Mouse (Mus musculus) liver, embryonic 12.5 days (tissue): ENCODE measurements around the gene Pdxk. TPM values are rescaled to one million over a fixed set of nuclear protein-coding genes. Genes with fewer than 3 reads are reported as not detected.
A peak's percentile ranks its signal among the peaks of the same experiment; 100 is the strongest.
"Not testable (repeated sequence)": the region's sequence is repeated elsewhere in the genome, so short reads cannot be mapped to it uniquely, and the experiment has no call there.

Source experiments
- ATAC-seq: fragments of 200-750 bp; cut with Nextera tagmentation; 2 replicates; pipeline ENCODE4 v1.8.0; 2017; ENCODE audit warnings: moderate number of reproducible peaks, mild to moderate bottlenecking, moderate library complexity
- H3K27ac ChIP-seq: fragments of 300-500 bp; sonication (generic); 2 replicates; pipeline ENCODE4 v1.5.1; 2016; ENCODE audit warnings: mild to moderate bottlenecking
- H3K27me3 ChIP-seq: fragments of 300-500 bp; sonication (generic); replicated peaks from 2 replicates; pipeline ENCODE4 v1.6.1; 2016; ENCODE audit warnings: mild to moderate bottlenecking, moderate library complexity
- H3K36me3 ChIP-seq: fragments of 300-500 bp; sonication (generic); 2 replicates; pipeline ENCODE4 v1.6.1; 2016; ENCODE audit warnings: mild to moderate bottlenecking, moderate library complexity
- H3K4me1 ChIP-seq: fragments of 300-500 bp; sonication (generic); 2 replicates; pipeline ENCODE4 v1.6.1; 2016
- H3K4me2 ChIP-seq: fragments of 300-500 bp; sonication (generic); 2 replicates; pipeline ENCODE4 v1.6.1; 2016; ENCODE audit warnings: mild to moderate bottlenecking, moderate library complexity
- H3K4me3 ChIP-seq: fragments of 300-500 bp; sonication (generic); 2 replicates; pipeline ENCODE4 v1.5.1; 2016; ENCODE audit warnings: mild to moderate bottlenecking, moderate library complexity
- H3K9ac ChIP-seq: fragments of 300-500 bp; sonication (generic); 2 replicates; pipeline ENCODE4 v1.6.1; 2016; ENCODE audit warnings: mild to moderate bottlenecking, moderate library complexity
- H3K9me3 ChIP-seq: fragments of 300-500 bp; sonication (generic); replicated peaks from 2 replicates; pipeline ENCODE4 v1.6.1; 2016; ENCODE audit warnings: mild to moderate bottlenecking, moderate library complexity
- WGBS: fragments of 180-500 bp; shearing (Covaris S2); methylation state at CpG from one replicate; pipeline ENCODE4 v1.1.7; 2016; ENCODE audit not compliant: insufficient replicate concordance; 5-methylcytosine and 5-hydroxymethylcytosine counted together
- polyA plus RNA-seq: library from polyadenylated mRNA; unstranded; fragments of >200 nt; fragmentation: Nextera tagmentation; extraction: Ambion mirVana; gene quantifications from 2 replicates; pipeline ENCODE4 v1.2.1, GENCODE M21; 2016

The Pdxk gene
- polyA plus RNA-seq, 1 experiment from 2014 or later = 8.2 TPM

- peaks cover under 1% of the 10 kb centered on the region; the same call in 1 of the 2 replicates for H3K4me1 ChIP-seq
- ATAC-seq = no peak
- H3K27ac ChIP-seq = no peak overlapping the region
- H3K27me3 ChIP-seq = peaks cover 6% of the 10 kb centered on the region; the same call in 1 of the 2 replicates
- H3K4me2 ChIP-seq = no peak overlapping the region
- no peak overlapping the region for H3K4me3 ChIP-seq
- no peak overlapping the region for H3K9ac ChIP-seq
- no peaks in the 10 kb centered on the region for H3K9me3 ChIP-seq
- H3K36me3 ChIP-seq = peaks cover 10% of the 10 kb centered on the region; the same call in 1 of the 2 replicates
- 65% methylated on average over 3 of the region's 3 CpGs for WGBS
Observed at GRCm38 (mm10) chr10:78432853-78433252, 31.9 kb downstream of the Pdxk start.

- Histone ChIP-seq H3K4me1 (peaks cover 22% of the 10 kb centered on the region), H3K9ac (no peak overlapping the region), H3K36me3 (peaks cover 20% of the 10 kb centered on the region; the same call in 1 of the 2 replicates), H3K27me3 (peaks cover 6% of the 10 kb centered on the region; the same call in 1 of the 2 replicates), H3K4me3 (no peak overlapping the region), H3K4me2 (no peak overlapping the region), H3K27ac (no peak overlapping the region), H3K9me3 (no peaks in the 10 kb centered on the region)
- no peak for ATAC-seq
- 27% methylated on average over 2 of the region's 2 CpGs for WGBS
Observed at GRCm38 (mm10) chr10:78429776-78430175, 35.0 kb downstream of the Pdxk start.

GRCm38 (mm10) chr10:78429180-78429579, 35.6 kb downstream of the Pdxk start:
- peaks cover 6% of the 10 kb centered on the region; the same call in 1 of the 2 replicates for H3K27me3 ChIP-seq
- no peak for ATAC-seq
- 69% methylated on average over 5 of the region's 5 CpGs for WGBS

GRCm38 (mm10) chr10:78428070-78428469, 36.7 kb downstream of the Pdxk start:
- H3K4me3 ChIP-seq = no peak overlapping the region
- H3K4me2 ChIP-seq = no peak overlapping the region
- WGBS = 88% methylated on average over 11 of the region's 11 CpGs
- no peak for ATAC-seq
- H3K4me1 ChIP-seq = peaks cover 22% of the 10 kb centered on the region
- peaks cover 4% of the 10 kb centered on the region; the same call in 1 of the 2 replicates for H3K27me3 ChIP-seq
- no peak overlapping the region for H3K9ac ChIP-seq
- no peaks in the 10 kb centered on the region for H3K9me3 ChIP-seq
- peaks cover 20% of the 10 kb centered on the region; the same call in 1 of the 2 replicates for H3K36me3 ChIP-seq
- H3K27ac ChIP-seq = no peak overlapping the region

More at GRCm38 (mm10) chr10:78429180-78429579, 35.6 kb downstream of the Pdxk start:
- Histone ChIP-seq H3K4me1 (peaks cover 22% of the 10 kb centered on the region), H3K4me3 (no peak overlapping the region), H3K4me2 (no peak overlapping the region), H3K9ac (no peak overlapping the region), H3K36me3 (peaks cover 20% of the 10 kb centered on the region; the same call in 1 of the 2 replicates), H3K9me3 (no peaks in the 10 kb centered on the region), H3K27ac (no peak overlapping the region)

- Histone ChIP-seq H3K9ac (peak overlapping the region; percentile 79), H3K27me3 (no peaks in the 10 kb centered on the region), H3K4me3 (peak overlapping the region; percentile 74), H3K4me1 (peaks cover 26% of the 10 kb centered on the region), H3K27ac (peak overlapping the region; percentile 62; the same call in 1 of the 2 replicates), H3K9me3 (no peaks in the 10 kb centered on the region), H3K4me2 (peak overlapping the region; percentile 95), H3K36me3 (peaks cover 20% of the 10 kb centered on the region; the same call in 1 of the 2 replicates)
- WGBS = 30% methylated on average over 6 of the region's 6 CpGs
- ATAC-seq = peak; percentile 6; the same call in 1 of the 2 replicates
Observed at GRCm38 (mm10) chr10:78426117-78426735, 38.5 kb downstream of the Pdxk start.

GRCm38 (mm10) chr10:78425181-78426041, 39.4 kb downstream of the Pdxk start, which contains the start of gene Cstb:
TSS of gene Cstb (plus strand) at chr10:78425669.
- WGBS = under 1% methylated on average over 40 of the region's 40 CpGs
- Histone ChIP-seq H3K4me3 (peak within 1 kb of the TSS; percentile 74), H3K27ac (peak within 1 kb of the TSS; percentile 62; the same call in 1 of the 2 replicates), H3K27me3 (no peaks in the 10 kb centered on the region), H3K9me3 (no peaks in the 10 kb centered on the region), H3K9ac (peak within 1 kb of the TSS; percentile 79), H3K4me1 (peaks cover 26% of the 10 kb centered on the region), H3K4me2 (peak within 1 kb of the TSS; percentile 95), H3K36me3 (peaks cover 20% of the 10 kb centered on the region; the same call in 1 of the 2 replicates)
- ATAC-seq = peak; percentile 87

- no peak overlapping the region for H3K9ac ChIP-seq
- H3K36me3 ChIP-seq = peaks cover 8% of the 10 kb centered on the region; the same call in 1 of the 2 replicates
- H3K27me3 ChIP-seq = no peaks in the 10 kb centered on the region
- peaks cover 26% of the 10 kb centered on the region for H3K4me1 ChIP-seq
- H3K27ac ChIP-seq = no peak overlapping the region
- no peaks in the 10 kb centered on the region for H3K9me3 ChIP-seq
- ATAC-seq = no peak
- 56% methylated on average over 3 of the region's 3 CpGs for WGBS
- H3K4me3 ChIP-seq = no peak overlapping the region
- no peak overlapping the region for H3K4me2 ChIP-seq
Observed at GRCm38 (mm10) chr10:78422614-78423013, 42.2 kb downstream of the Pdxk start.

- 56% methylated on average over 2 of the region's 2 CpGs for WGBS
Observed at GRCm38 (mm10) chr10:78420929-78421328, 43.8 kb downstream of the Pdxk start.

GRCm38 (mm10) chr10:78418791-78419190, 46.0 kb downstream of the Pdxk start:
- Histone ChIP-seq H3K27me3 (no peaks in the 10 kb centered on the region), H3K4me2 (no peak overlapping the region), H3K36me3 (no peaks in the 10 kb centered on the region), H3K4me1 (0 out of 2 replicates have a peak, but pooled peaks cover 3% of the 10 kb centered on the region), H3K27ac (no peak overlapping the region), H3K9me3 (no peaks in the 10 kb centered on the region), H3K9ac (no peak overlapping the region), H3K4me3 (no peak overlapping the region)
- ATAC-seq = no peak
- 59% methylated on average over 2 of the region's 2 CpGs for WGBS

More at GRCm38 (mm10) chr10:78420929-78421328, 43.8 kb downstream of the Pdxk start:
- Histone ChIP-seq H3K36me3 (no peaks in the 10 kb centered on the region), H3K27ac (no peak overlapping the region), H3K4me2 (no peak overlapping the region), H3K9ac (no peak overlapping the region), H3K9me3 (no peaks in the 10 kb centered on the region), H3K4me3 (no peak overlapping the region), H3K27me3 (no peaks in the 10 kb centered on the region), H3K4me1 (peaks cover 13% of the 10 kb centered on the region)
- no peak for ATAC-seq

GRCm38 (mm10) chr10:78417888-78418287, 46.9 kb downstream of the Pdxk start:
- WGBS = 56% methylated on average over 5 of the region's 5 CpGs
- Histone ChIP-seq H3K27me3 (no peaks in the 10 kb centered on the region), H3K36me3 (no peaks in the 10 kb centered on the region), H3K4me1 (0 out of 2 replicates have a peak, but pooled peaks cover 3% of the 10 kb centered on the region), H3K4me2 (no peak overlapping the region), H3K27ac (no peak overlapping the region), H3K9ac (no peak overlapping the region), H3K4me3 (no peak overlapping the region), H3K9me3 (no peaks in the 10 kb centered on the region)
- no peak for ATAC-seq

- H3K9me3 ChIP-seq, H3K4me3 ChIP-seq, ATAC-seq, H3K27me3 ChIP-seq, H3K9ac ChIP-seq, H3K4me2 ChIP-seq, H3K27ac ChIP-seq: not testable (repeated sequence)
- H3K36me3 ChIP-seq = peaks cover 15% of the 10 kb centered on the region
- H3K4me1 ChIP-seq = peaks cover 15% of the 10 kb centered on the region
- 78% methylated on average over 3 of the region's 4 CpGs for WGBS
Observed at GRCm38 (mm10) chr10:78414936-78415335, 49.8 kb downstream of the Pdxk start.
